Mouse (Mus musculus) cerebellum, postnatal 25 days (tissue): ENCODE data around the gene Nlgn1.
A peak's percentile ranks its signal among the peaks of the same experiment; 100 is the strongest.

Source experiments
- DNase-seq, 2 experiments: peaks; one replicate each; pipeline ENCODE4 v3.0.0; 2021; ENCODE audit warnings: mixed read lengths in 2 of 2

Nlgn1 gene

GRCm38 (mm10) chr3:26332400-26333238 lies at the start of gene Nlgn1:
Gene Nlgn1, minus strand, starts transcription at chr3:26332460.
- DNase-seq = peak in 1 of 2 experiments; percentile 6

GRCm38 (mm10) chr3:26378272-26378671 lies 46.0 kb upstream of the Nlgn1 start:
- no peak for DNase-seq

GRCm38 (mm10) chr3:26355082-26355481 lies 22.8 kb upstream of the Nlgn1 start:
- no peak for DNase-seq

- peak; percentile 5 to 28 for DNase-seq
Observed at GRCm38 (mm10) chr3:26354483-26355030, 22.3 kb upstream of the Nlgn1 start.

- peak in 1 of 2 experiments; percentile 11 for DNase-seq
Observed at GRCm38 (mm10) chr3:26337495-26337894, 5.2 kb upstream of the Nlgn1 start.

- peak; percentile 41 to 63 for DNase-seq
Observed at GRCm38 (mm10) chr3:26333239-26333811, 1.1 kb upstream of the Nlgn1 start.

- DNase-seq = peak; percentile 52 to 59
Observed at GRCm38 (mm10) chr3:26331177-26332061, 841 bp downstream of the Nlgn1 start.

GRCm38 (mm10) chr3:26330863-26331176 lies 1.4 kb downstream of the Nlgn1 start:
- no peak for DNase-seq

GRCm38 (mm10) chr3:26330019-26330418 lies 2.2 kb downstream of the Nlgn1 start:
- no peak for DNase-seq

- DNase-seq = no peak
Observed at GRCm38 (mm10) chr3:26324510-26324909, 7.8 kb downstream of the Nlgn1 start.

GRCm38 (mm10) chr3:26317397-26317796 lies 14.9 kb downstream of the Nlgn1 start:
- no peak for DNase-seq

- DNase-seq = peak in 1 of 2 experiments; percentile 23
Observed at GRCm38 (mm10) chr3:26297869-26298268, 34.4 kb downstream of the Nlgn1 start.

GRCm38 (mm10) chr3:26270894-26271795 lies 61.1 kb downstream of the Nlgn1 start:
- DNase-seq = no peak

GRCm38 (mm10) chr3:26246564-26246963 lies 85.7 kb downstream of the Nlgn1 start:
- DNase-seq = no peak

GRCm38 (mm10) chr3:26243274-26243673 lies 89.0 kb downstream of the Nlgn1 start:
- no peak for DNase-seq

GRCm38 (mm10) chr3:26230006-26230405 lies 102.3 kb downstream of the Nlgn1 start:
- no peak for DNase-seq

GRCm38 (mm10) chr3:26228827-26229226 lies 103.4 kb downstream of the Nlgn1 start:
- peak in 1 of 2 experiments; percentile 17 for DNase-seq

- no peak for DNase-seq
Observed at GRCm38 (mm10) chr3:26228172-26228781, 104.0 kb downstream of the Nlgn1 start.

GRCm38 (mm10) chr3:26223500-26223899 lies 108.8 kb downstream of the Nlgn1 start:
- DNase-seq = no peak

- DNase-seq = no peak
Observed at GRCm38 (mm10) chr3:26216231-26216630, 116.0 kb downstream of the Nlgn1 start.

- DNase-seq = no peak
Observed at GRCm38 (mm10) chr3:26202702-26203101, 129.6 kb downstream of the Nlgn1 start.
